Mouse (Mus musculus): ENCODE data around the gene Rhbdd3.
"Not testable (repeated sequence)": the region's sequence is repeated elsewhere in the genome, so short reads cannot be mapped to it uniquely, and the experiment has no call there.

The Rhbdd3 gene

DNA sequence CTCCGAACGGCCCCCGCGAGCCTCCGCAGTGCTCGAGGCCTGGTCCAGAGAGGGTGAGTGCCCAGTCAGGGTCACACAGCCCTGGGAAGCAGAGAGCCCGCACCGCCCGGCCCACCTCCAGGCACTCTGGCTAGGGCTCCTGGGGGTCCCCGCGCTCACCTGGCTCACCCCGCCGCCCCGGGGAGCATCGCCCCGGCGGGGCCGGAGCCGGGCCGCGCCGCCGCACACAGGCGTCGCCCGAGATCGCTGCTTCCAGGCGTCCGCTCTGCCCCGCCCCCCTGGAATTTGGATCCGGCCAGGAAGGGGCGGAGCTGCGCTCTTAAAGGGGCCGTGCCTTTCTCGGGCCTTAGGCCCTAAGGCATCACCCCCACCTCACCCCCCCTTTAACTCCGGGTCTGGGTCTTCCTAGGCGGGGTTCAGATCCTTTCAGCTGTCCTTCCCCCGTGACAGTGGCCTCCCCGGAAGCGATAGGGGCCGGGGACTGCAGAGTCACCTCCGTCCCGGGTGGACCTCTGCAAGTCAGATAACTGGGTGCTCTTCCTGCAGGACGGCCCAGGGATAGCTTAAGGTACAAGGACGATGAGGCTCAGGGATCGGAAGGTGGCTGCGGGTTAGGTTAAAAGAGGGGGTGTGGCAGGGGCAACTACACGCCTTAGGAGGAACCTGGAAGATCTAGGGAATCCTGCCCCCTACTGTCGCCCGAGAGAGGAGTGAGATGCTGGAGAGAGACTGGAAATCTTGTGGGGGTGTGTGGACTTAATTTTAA is 33.5 kb upstream of the Rhbdd3 start, which contains the start of gene Gas2l1:
Gas2l1 (minus strand) TSS at position 272 of the 766 bp plus-strand sequence.
- peak; percentile 94 for DNase-seq (ENCODE audit: low read depth, low spot score)

DNA sequence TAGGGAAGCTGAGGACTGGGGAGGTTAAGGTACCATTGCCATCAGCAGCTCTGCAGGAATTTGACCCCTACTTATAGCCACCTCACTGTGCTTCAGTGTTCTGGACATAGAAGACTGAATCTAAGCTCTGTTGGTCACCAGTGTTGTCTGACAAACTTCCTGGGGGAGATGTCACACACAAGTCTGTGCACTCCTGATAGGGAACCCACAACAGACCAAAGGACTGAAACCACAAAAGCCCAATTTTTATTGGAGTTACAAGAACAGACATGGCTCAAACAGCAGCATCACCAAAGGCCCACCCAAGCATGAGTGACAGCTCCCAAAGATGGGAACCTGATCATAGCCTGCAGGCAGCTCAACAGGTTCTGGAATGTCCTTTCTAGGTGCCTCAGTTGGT is 31.7 kb upstream of the Rhbdd3 start:
- DNase-seq (ENCODE audit: low read depth, low spot score) = no peak

DNA sequence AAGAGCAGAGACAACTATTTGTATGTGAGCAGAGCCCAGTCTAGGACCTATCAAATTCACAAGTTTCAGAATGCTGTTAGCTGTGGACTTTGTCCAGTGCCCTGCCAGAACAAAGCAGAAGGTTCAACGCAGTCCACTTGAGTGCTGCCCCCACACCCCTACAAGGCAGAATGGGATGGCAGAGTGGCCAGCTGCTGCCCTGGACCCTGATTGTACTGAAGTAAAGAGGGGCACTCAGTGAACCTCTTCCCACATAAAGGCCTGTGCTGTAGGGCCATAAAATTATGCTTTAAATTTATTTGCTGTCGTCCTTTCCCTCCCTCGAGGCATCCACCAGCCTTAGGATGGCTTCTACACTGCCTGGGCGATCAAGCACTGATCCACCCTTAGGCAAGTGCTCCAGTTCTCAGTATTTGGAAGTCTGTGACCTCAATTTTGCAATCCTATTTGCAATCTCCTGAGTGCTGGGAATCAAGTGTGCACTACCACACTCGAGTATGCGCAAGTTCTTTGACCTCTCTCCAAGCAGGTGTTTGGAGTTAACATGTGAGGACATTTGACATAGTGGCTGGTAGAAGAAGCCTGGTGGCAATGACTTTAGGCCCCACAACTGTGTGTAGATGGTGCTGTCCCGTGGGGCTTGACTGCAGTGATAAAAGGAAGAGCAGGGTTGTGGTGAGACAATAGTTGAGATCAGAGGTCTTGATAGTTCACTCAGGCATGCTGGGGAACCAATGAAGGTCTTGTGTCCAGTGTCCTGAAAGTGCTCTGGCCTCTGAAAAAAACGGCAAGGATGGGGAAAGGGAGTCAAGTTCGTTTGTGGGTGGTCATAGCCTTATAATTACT is 30.4 kb upstream of the Rhbdd3 start:
- DNase-seq (ENCODE audit: low read depth, low spot score) = no peak

DNA sequence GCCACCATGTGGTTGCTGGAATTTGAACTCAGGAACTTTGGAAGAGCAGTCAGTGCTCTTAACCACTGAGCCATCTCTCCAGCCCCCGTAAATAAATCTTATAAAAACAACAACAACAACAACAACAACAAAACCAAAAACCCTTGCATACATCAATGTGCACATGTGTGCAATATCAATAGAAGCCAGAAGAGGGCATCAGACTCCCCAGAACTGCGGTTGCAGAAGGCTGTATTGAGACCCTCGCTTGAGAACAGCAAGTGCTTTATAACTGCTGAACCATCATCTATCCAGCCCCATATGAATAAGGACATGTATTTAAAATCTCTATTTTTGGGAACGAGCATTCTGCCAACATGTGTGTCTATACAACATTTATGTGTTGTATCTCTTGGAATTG is 23.8 kb upstream of the Rhbdd3 start:
- peak; percentile 64 for DNase-seq (ENCODE audit: low read depth, low spot score)

DNA sequence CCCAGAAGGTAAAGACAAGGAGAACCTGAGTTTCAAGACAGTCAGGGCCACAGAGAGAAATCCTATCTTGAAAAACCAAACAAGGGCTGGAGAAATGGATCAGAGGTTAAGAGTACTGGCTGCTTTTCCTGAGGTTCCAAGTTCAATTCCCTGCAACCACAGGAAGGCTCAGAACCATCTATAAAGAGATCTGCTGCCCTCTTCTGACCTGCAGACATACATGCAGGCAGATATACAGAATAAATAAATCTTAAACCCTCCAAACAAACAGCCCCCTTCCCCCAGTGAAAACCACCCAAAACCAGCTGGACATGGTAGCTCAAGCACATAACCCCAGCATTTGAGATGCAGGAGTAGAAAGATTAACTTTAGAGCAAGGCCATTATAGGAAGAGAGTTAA is 23.0 kb upstream of the Rhbdd3 start:
- DNase-seq (ENCODE audit: low read depth, low spot score) = no peak

DNA sequence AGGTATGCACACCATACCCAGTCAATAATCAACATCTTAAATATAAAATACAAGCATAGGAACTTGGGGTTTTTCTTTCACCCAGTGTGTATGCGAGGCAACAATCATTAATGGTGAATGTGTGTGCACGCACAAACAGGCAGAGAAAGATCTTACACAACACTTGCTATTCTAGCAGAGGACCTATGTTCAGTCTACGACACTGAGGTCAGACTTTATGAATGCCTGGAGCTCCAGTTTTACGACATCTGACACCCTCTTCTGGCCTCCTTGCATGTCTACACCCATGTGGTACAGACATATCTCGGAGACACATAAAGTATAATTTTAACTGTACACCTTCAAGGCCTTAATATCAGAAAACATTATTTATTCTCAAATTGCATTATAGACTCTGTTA is 21.9 kb upstream of the Rhbdd3 start:
- DNase-seq (ENCODE audit: low read depth, low spot score) = not testable (repeated sequence)

DNA sequence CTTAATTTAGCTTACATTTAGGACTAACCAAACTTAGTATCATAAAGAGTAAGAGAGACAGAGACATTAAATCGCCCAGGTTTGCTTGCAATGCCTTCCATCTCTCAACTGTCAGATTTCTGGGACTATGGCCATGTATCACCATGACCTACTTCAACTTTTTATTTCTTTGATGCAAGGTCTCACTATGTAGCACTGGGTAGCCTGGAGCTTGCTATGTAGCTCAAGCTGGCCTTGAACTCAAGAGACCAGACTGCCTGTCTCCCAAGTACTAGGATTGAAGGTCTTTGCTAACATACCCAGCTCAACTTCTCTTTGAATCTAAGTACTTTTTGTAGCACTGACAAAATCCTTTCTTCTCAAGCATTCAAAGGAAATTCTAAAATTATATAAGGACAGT is 9.6 kb upstream of the Rhbdd3 start:
- DNase-seq (ENCODE audit: low read depth, low spot score) = no peak

DNA sequence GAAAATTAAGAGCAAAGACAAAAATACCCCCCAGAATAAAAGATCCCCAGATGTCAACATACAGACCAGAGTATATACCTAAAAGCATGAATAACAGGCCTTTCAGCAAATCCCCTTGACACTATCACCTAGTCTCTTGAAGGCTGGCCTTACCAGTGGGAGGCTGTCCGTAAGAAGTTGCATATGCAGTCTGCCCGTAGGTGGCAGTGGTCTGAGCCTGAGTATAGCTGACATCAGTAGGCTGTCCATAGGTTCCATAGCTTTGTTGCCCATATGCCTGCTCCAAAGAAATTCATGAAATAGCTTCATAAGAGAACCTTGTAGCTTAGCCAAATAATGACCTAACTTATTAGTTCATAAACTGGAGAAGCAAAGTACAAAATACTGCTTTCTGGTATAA is 7.0 kb upstream of the Rhbdd3 start:
- peak; percentile 75 for DNase-seq (ENCODE audit: low read depth, low spot score)

DNA sequence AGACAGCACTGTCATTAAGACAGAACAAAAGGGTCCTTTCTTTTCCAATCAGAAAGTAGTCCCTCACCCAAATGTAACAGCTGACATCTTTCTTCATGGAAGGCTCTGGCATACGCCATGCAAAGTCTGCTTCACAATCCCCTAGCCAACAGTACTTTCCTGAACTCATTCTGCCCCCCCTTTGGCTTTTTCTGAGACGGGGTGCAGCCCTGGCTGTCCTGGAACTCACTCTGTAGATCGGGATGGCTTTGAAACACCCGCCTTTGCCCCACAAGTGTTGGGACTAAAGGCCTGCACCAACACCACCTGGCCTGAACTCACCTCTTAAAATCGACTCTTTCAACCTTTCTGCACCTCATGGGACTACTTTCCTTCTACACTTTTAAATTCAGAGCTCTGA is 2.8 kb upstream of the Rhbdd3 start:
- DNase-seq (ENCODE audit: low read depth, low spot score) = no peak

DNA sequence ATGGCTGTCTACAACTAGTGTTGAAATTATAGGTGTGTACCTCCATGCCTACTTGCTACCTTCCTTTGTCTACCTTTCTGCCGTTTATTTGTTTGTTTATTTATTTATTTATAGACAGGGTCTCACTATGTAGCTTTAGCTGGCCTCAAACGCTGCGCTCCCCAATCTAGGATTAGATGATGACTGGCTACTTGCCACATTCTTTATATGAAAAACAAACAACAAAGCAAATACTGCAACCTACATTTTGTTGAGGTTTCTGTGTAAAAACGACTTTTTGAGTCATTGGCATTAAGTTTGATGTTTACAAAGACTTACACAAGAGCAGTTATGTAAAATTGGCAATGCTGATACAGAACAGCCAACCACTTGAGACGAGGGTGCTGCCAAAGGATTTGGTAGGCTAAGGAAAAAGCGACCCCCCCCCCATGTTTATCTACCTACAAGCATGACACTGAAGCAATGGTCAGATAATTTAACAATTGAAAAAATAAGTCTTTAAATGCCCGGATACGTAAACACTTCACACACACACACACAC is 2.2 kb upstream of the Rhbdd3 start:
- DNase-seq (ENCODE audit: low read depth, low spot score) = no peak

DNA sequence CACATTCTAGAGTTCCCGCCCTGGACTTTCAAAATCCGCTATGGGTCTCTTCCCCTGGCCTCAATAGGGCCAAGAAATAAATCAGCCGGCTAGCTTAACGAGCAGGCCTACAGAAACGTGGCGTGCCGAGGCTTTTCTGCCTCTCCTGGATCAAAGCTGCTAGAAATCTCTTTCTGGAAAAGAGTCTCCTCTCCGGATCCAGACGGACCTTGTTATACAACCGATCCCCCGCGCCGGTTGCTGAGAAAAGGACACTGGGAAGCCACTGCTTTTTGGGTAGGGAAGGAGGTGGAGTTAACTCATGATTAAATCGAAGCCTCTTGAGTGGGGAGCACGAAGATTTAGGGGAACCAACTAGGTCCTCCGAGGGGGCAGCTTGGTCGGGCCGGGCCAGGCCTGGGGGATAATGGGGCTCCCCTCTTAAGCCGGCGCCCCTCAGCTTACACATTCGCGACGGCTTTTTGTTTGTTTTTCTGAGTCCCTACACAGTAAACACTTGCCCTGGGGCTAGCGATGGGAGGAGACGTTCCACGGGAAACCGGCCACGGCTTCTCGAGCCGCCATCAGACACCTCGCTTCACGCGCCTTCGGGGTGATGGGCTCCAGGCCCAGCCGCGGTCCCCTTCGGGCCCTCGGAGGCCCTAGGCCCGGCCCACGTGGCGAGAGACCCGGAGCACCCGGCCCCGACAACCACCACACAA is 541 bp upstream of the Rhbdd3 start:
- DNase-seq (ENCODE audit: low read depth, low spot score) = peak; percentile 49

DNA sequence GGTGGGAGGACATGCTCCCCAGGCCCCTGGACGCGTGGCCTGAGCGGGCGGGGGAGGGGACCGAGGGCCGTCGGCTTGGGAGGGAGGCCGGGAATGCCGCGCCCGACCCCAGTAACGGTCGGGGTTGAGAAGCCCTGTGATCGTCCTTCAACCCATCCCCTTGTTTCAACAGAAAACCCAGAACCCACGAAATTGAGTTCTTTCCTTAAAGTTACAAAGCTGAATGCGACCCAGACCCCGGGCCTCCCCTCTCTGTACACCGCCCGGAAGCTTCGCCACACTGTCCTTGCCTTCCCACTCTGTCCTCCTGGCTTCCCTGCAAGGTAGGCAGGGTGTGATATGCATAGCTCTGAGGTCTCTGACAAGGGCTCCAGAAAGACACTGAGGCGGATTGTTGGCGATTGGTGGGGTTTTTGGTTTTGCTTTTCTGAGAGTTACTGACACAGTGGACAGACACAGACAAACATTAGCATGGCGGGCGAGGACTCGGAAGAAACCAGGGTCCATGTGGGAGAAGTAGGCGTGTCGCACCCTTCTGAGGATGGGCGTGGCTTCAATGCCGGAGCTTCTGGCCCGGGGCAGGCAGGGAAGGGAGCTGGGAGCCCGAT is 954 bp downstream of the Rhbdd3 start:
- peak; percentile 87 for DNase-seq (ENCODE audit: low read depth, low spot score)

DNA sequence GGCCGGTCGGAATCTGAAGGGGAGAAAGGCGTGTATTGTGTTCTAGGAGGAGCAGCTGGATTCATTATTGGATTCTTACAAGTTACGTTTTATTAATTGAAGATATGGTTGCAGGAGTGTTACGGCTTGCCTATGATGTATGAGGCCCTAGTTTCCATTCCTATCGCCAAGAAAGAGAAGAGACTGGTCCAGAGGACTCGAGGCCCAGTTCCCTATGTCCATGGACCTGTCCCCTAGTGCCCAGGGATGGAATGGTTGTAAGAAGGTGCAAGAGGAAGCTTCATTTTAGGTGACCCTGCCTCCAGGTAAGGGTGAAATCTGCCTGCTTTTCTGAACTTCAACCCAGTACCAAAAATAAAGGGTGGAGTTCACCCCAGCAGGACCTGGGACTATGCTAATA is 1.6 kb downstream of the Rhbdd3 start:
- DNase-seq (ENCODE audit: low read depth, low spot score) = peak; percentile 41

DNA sequence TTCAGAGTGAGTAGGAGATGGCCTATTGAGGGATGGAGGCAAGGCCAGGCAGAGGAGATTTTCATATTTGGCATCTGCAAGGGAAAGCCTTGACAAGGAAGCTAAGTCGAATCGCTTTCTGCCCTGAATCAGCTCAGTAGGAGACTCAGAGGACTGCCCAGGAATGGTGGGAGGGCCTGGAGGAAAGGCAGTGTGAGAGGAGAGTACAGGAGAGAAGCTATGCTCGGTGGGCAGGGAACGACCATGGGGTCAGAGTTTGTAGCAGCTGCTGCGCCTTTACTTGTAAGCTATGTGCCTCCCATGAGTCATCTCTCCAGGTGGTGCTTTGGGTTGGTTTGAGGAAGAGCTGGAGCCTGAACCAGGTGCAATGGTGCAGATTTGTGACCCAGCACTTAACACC is 2.1 kb downstream of the Rhbdd3 start:
- DNase-seq (ENCODE audit: low read depth, low spot score) = peak; percentile 40

DNA sequence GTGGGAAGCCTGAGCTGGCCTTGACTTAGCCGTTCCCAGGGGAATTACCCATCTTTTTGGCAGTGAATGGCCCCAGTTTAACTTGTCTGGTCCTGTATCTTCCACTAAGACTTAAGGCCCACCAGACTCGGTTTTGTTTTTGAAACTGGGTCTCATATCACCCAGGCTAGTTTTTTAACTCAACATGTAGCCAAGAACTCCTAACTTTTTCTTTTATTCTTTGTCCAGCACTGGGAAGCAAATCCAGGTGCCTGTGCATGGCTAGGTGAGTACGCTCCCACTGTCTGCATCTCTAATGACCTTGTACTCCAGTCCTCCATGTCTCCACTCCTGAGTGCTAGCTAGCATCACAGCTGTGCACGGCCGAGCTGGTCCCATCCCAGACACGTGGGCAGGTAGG is 2.9 kb downstream of the Rhbdd3 start:
- no peak for DNase-seq (ENCODE audit: low read depth, low spot score)

DNA sequence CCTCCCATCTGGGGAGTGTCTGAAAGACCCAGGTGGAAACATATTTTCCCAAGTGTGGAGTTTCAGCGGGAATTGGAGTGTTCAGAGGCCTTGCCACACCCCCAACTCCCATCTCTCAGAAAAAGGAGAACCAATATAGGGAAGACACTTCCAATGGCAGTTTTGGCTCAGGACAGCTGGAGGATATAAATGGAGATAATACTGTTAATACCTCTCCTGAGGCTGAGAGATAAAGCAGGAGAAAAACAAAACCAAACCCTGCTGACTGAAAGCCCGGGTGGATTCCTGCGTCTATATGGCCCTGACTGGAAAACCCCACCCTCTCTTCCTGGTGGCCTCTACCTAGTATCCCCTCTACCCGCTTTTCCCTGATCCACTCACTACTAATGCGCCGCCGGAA is 3.7 kb downstream of the Rhbdd3 start:
- DNase-seq (ENCODE audit: low read depth, low spot score) = no peak

DNA sequence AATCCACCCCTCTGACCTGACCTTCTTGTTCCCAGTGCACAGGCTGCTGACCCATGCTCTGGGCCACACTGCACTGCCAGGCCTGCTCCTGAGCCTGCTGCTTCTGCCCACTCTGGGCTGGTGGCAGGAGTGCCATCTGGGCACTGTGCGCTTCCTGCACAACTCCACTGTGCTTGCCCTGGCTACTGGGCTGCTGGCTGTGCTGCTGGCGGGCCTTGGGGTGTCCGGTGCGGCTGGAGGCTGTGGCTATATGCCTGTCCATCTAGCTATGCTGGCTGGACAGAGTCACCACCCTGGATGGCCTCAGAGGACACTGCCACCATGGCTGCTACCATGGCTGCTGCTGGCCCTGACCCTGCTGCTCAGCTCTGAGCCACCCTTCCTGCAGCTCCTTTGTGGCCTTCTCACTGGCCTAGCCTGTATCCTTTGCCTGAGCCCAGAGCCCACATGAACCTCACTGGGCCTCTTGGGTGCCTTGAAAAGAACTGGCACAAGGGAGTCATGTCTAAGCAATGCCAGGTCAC is 5.3 kb downstream of the Rhbdd3 start:
- DNase-seq (ENCODE audit: low read depth, low spot score) = no peak

DNA sequence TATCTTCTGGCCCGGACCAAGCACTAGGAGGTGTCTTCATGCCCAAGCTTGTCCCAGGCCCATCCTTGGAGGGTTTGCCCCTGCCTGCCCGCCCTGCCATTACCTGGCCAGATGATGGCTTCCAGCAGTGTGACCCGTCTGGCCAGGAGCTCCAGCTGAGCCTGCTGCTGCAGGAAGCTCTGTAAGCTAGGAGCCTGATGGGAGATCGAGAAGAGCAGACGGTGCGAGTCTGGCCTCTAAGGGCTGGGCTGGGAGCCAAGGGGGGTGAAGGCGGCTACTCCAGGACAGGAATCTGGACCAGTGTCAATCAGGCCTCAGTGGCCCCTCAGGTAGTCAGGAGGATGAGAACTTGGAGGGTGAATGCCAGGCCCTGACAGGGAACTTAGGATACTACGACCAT is 10.7 kb downstream of the Rhbdd3 start:
- no peak for DNase-seq (ENCODE audit: low read depth, low spot score)

DNA sequence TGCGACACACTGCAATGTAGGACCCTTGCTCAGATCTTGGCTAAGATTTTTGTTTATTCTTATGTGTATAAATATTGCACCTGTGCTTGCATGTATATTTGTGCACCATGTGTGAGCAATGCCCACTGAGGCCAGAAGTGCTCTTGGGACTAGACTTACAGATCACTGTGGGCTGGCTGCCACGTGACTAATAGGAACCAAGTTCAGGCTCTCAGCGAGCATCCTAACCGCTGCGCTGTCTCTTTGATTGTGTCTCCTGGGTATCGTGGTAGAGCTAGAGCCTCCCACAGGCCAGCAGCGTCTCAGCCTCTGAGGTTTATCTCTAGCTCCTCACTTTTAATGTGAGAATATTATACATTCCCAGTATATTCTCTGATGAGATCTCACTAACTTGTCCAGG is 14.9 kb downstream of the Rhbdd3 start:
- no peak for DNase-seq (ENCODE audit: low read depth, low spot score)

DNA sequence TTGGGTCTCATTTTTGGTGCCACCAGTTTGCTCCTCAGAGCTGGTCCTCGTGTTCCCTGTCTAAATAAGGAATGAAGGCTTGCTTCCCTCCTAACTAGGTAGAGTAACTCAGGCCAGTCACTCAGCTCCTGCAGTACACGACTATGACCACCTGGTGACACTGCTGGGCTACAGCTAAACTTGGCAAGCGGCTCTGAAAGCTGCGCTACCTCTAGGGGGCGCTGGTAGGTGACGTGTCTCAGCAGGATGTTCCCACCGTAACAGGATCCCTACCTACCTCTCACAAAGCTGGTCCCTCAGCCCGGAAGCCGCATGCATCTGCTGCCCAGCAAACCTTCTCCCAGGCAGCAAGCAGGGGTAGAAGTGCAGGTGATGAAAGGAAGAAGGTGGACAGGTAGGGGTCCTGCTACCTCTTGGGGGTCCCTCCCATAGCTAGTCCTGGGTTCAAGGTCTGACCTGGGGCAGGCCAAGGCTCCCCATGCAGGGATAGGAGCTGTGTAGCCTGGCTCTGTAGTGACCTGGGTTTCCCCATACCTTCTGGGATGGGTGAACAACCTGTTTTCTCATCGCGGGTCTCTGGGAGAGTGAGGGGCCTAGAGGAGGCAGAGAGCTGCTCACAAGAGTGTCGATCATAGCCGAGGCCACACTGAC is 16.3 kb downstream of the Rhbdd3 start:
- peak; percentile 95 for DNase-seq (ENCODE audit: low read depth, low spot score)

DNA sequence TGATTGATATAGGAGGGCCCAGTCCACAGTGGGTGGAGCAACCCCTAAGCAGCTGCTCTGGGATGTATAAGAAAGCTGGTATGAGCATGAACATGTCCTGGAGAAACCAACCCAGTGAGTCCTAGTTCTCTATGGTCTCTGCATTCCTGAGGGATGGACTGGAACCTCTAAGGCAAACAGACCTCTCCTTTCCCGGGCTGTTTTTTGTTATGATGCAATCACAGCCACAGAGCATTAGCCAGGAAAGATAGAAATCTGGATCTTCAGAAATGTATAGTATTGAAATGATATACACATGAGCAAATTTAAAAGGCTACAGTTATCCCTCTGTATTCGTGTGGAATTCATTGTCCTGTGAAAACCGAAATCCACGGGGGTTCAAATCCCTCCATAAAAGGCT is 27.0 kb downstream of the Rhbdd3 start:
- no peak for DNase-seq (ENCODE audit: low read depth, low spot score)

All from ES-CJ7 (cell line).